Mouse (Mus musculus) forebrain, embryonic 15.5 days (tissue): ENCODE results near the gene Olfr683. TPM values are rescaled to one million over a fixed set of nuclear protein-coding genes. Genes with fewer than 3 reads are reported as not detected.
"Not testable (repeated sequence)": the region's sequence is repeated elsewhere in the genome, so short reads cannot be mapped to it uniquely, and the experiment has no call there.

ENCODE experiments used
- ATAC-seq: fragments of 200-750 bp; cut with Nextera tagmentation; replicated peaks from 2 replicates; pipeline ENCODE4 v1.8.0; 2017; ENCODE audit warnings: mild to moderate bottlenecking, moderate TSS enrichment, moderate library complexity
- H3K27ac ChIP-seq: fragments of 300-500 bp; sonication (generic); replicated peaks from 2 replicates; pipeline ENCODE4 v1.5.1; 2015; ENCODE audit warnings: mild to moderate bottlenecking, inconsistent platforms
- H3K27me3 ChIP-seq: fragments of 300-500 bp; sonication (generic); 2 replicates; pipeline ENCODE4 v1.6.1; 2015; ENCODE audit warnings: inconsistent platforms
- H3K36me3 ChIP-seq: fragments of 300-500 bp; sonication (generic); 2 replicates; pipeline ENCODE4 v1.6.1; 2015; ENCODE audit warnings: mild to moderate bottlenecking, inconsistent platforms
- H3K4me1 ChIP-seq: fragments of 300-500 bp; sonication (generic); 2 replicates; pipeline ENCODE4 v1.6.1; 2015; ENCODE audit warnings: inconsistent platforms
- H3K4me2 ChIP-seq: fragments of 300-500 bp; sonication (generic); replicated peaks from 2 replicates; pipeline ENCODE4 v1.6.1; 2015; ENCODE audit warnings: mild to moderate bottlenecking, inconsistent platforms
- H3K4me3 ChIP-seq: fragments of 300-500 bp; sonication (generic); 2 replicates; pipeline ENCODE4 v1.5.1; 2015; ENCODE audit warnings: mild to moderate bottlenecking, inconsistent platforms
- H3K9ac ChIP-seq: fragments of 300-500 bp; sonication (generic); replicated peaks from 2 replicates; pipeline ENCODE4 v1.6.1; 2015; ENCODE audit warnings: mild to moderate bottlenecking, inconsistent platforms
- H3K9me3 ChIP-seq: fragments of 300-500 bp; sonication (generic); 2 replicates; pipeline ENCODE4 v1.6.1; 2016; ENCODE audit warnings: inconsistent platforms
- WGBS: fragments of 180-500 bp; shearing (Covaris S2); methylation state at CpG from one replicate; pipeline ENCODE4 v1.1.7; 2015; ENCODE audit warnings: mixed read lengths; 5-methylcytosine and 5-hydroxymethylcytosine counted together
- polyA plus RNA-seq: library from polyadenylated mRNA; unstranded; fragments of >200 nt; fragmentation: Nextera tagmentation; extraction: Ambion mirVana; gene quantifications from 2 replicates; pipeline ENCODE4 v1.2.1, GENCODE M21; 2015

Olfr683 gene
- not detected in 2 replicates for polyA plus RNA-seq

GRCm38 (mm10) chr7:105146912-105147311 lies at the start of gene Olfr683:
Gene Olfr683, minus strand, starts transcription at chr7:105147012.
- Histone ChIP-seq H3K4me1 (no peaks in the 10 kb centered on the region), H3K9me3 (no peaks in the 10 kb centered on the region), H3K27me3 (no peaks in the 10 kb centered on the region), H3K9ac (no peak within 1 kb of the TSS), H3K27ac (no peak within 1 kb of the TSS), H3K4me3 (no peak within 1 kb of the TSS), H3K36me3 (no peaks in the 10 kb centered on the region), H3K4me2 (no peak within 1 kb of the TSS)
- 71% methylated on average over 1 of the region's 1 CpGs for WGBS
- ATAC-seq = no peak

GRCm38 (mm10) chr7:105185912-105186311 lies 39.1 kb upstream of the Olfr683 start, which contains the start of gene Olfr685:
Gene Olfr685, minus strand, starts transcription at chr7:105186012.
- Histone ChIP-seq H3K4me2 (no peak within 1 kb of the TSS), H3K36me3 (no peaks in the 10 kb centered on the region), H3K9me3 (no peaks in the 10 kb centered on the region), H3K27ac (no peak within 1 kb of the TSS), H3K4me3 (no peak within 1 kb of the TSS), H3K4me1 (no peaks in the 10 kb centered on the region), H3K27me3 (no peaks in the 10 kb centered on the region), H3K9ac (no peak within 1 kb of the TSS)
- WGBS = 94% methylated on average over 1 of the region's 1 CpGs
- no peak for ATAC-seq

GRCm38 (mm10) chr7:105170773-105171172 lies 24.0 kb upstream of the Olfr683 start:
- no peak for ATAC-seq
- no peak overlapping the region for H3K9ac ChIP-seq
- H3K4me3 ChIP-seq = no peak overlapping the region
- no peaks in the 10 kb centered on the region for H3K4me1 ChIP-seq
- no peaks in the 10 kb centered on the region for H3K36me3 ChIP-seq
- no peak overlapping the region for H3K27ac ChIP-seq
- no peaks in the 10 kb centered on the region for H3K9me3 ChIP-seq
- no peak overlapping the region for H3K4me2 ChIP-seq
- H3K27me3 ChIP-seq = no peaks in the 10 kb centered on the region
- 54% methylated on average over 4 of the region's 4 CpGs for WGBS

- no peaks in the 10 kb centered on the region for H3K4me1 ChIP-seq
- ATAC-seq = no peak
- no peaks in the 10 kb centered on the region for H3K36me3 ChIP-seq
- H3K27me3 ChIP-seq = no peaks in the 10 kb centered on the region
- H3K4me2 ChIP-seq = no peak within 1 kb of the TSS
- no peaks in the 10 kb centered on the region for H3K9me3 ChIP-seq
- H3K9ac ChIP-seq = no peak within 1 kb of the TSS
- H3K4me3 ChIP-seq = no peak within 1 kb of the TSS
- WGBS = 78% methylated on average over 1 of the region's 1 CpGs
- no peak within 1 kb of the TSS for H3K27ac ChIP-seq
Observed at GRCm38 (mm10) chr7:105163553-105163952, 16.7 kb upstream of the Olfr683 start, which contains the start of gene Olfr684. Gene Olfr684, minus strand, starts transcription at chr7:105163653.

- no peak overlapping the region for H3K9ac ChIP-seq
- no peak overlapping the region for H3K4me2 ChIP-seq
- no peaks in the 10 kb centered on the region for H3K9me3 ChIP-seq
- no peaks in the 10 kb centered on the region for H3K36me3 ChIP-seq
- no peak overlapping the region for H3K4me3 ChIP-seq
- H3K27ac ChIP-seq = no peak overlapping the region
- H3K4me1 ChIP-seq = no peaks in the 10 kb centered on the region
- H3K27me3 ChIP-seq = no peaks in the 10 kb centered on the region
- no peak for ATAC-seq
- WGBS = 81% methylated on average over 2 of the region's 2 CpGs
Observed at GRCm38 (mm10) chr7:105141275-105141674, 5.5 kb downstream of the Olfr683 start.

GRCm38 (mm10) chr7:105116536-105116935 lies 30.3 kb downstream of the Olfr683 start, which contains the start of gene Olfr681:
Gene Olfr681, plus strand, starts transcription at chr7:105116836.
- no peak within 1 kb of the TSS for H3K27ac ChIP-seq
- H3K4me3 ChIP-seq = no peak within 1 kb of the TSS
- H3K9me3 ChIP-seq = no peaks in the 10 kb centered on the region
- H3K4me1 ChIP-seq = no peaks in the 10 kb centered on the region
- H3K9ac ChIP-seq = no peak within 1 kb of the TSS
- no peak for ATAC-seq
- H3K4me2 ChIP-seq = no peak within 1 kb of the TSS
- H3K27me3 ChIP-seq = no peaks in the 10 kb centered on the region
- no peaks in the 10 kb centered on the region for H3K36me3 ChIP-seq

- ATAC-seq, H3K4me3 ChIP-seq, H3K27ac ChIP-seq, H3K9ac ChIP-seq, H3K4me1 ChIP-seq, H3K27me3 ChIP-seq, H3K36me3 ChIP-seq, H3K4me2 ChIP-seq, H3K9me3 ChIP-seq: not testable (repeated sequence)
Observed at GRCm38 (mm10) chr7:105092717-105093116, 54.1 kb downstream of the Olfr683 start, which contains the start of gene Olfr680-ps1. Gene Olfr680-ps1, minus strand, starts transcription at chr7:105092817.

Other genes starting within 250 kb of the Olfr683 start
- gene Olfr667, start 225.5 kb downstream of the Olfr683 start, polyA plus RNA-seq = not detected in 2 replicates
- not detected in 2 replicates for gene Olfr668, start 219.0 kb downstream of the Olfr683 start, polyA plus RNA-seq
- not detected in 2 replicates for gene Olfr669, start 212.8 kb downstream of the Olfr683 start, polyA plus RNA-seq
- not detected in 2 replicates for gene Olfr670, start 184.4 kb downstream of the Olfr683 start, polyA plus RNA-seq
- not detected in 2 replicates for gene Olfr671, start 167.9 kb downstream of the Olfr683 start, polyA plus RNA-seq
- not detected in 2 replicates for gene Olfr672, start 145.0 kb downstream of the Olfr683 start, polyA plus RNA-seq
- gene Olfr675, start 118.6 kb downstream of the Olfr683 start, polyA plus RNA-seq = not detected in 2 replicates
- gene Olfr676, start 114.3 kb downstream of the Olfr683 start, polyA plus RNA-seq = not detected in 2 replicates
- not detected in 2 replicates for gene Olfr677, start 95.6 kb downstream of the Olfr683 start, polyA plus RNA-seq
- not detected in 2 replicates for gene Olfr678, start 82.5 kb downstream of the Olfr683 start, polyA plus RNA-seq
- not detected in 2 replicates for gene Olfr679, start 65.8 kb downstream of the Olfr683 start, polyA plus RNA-seq
- gene Olfr680-ps1, start 54.2 kb downstream of the Olfr683 start, polyA plus RNA-seq = not detected in 2 replicates
- gene Olfr681, start 30.2 kb downstream of the Olfr683 start, polyA plus RNA-seq = not detected in 2 replicates
- gene Olfr684, start 16.6 kb upstream of the Olfr683 start, polyA plus RNA-seq = not detected in 2 replicates
- gene Olfr685, start 39.0 kb upstream of the Olfr683 start, polyA plus RNA-seq = not detected in 2 replicates
- gene Olfr686, start 60.5 kb upstream of the Olfr683 start, polyA plus RNA-seq = not detected in 2 replicates
- gene Olfr688, start 141.1 kb upstream of the Olfr683 start, polyA plus RNA-seq = not detected in 2 replicates
- not detected in 2 replicates for gene Olfr689, start 164.2 kb upstream of the Olfr683 start, polyA plus RNA-seq
- not detected in 2 replicates for gene Olfr690, start 187.1 kb upstream of the Olfr683 start, polyA plus RNA-seq
- 0.11 TPM in 1 of 2 replicates, not detected in the other for gene Olfr691, start 195.3 kb upstream of the Olfr683 start, polyA plus RNA-seq
- gene Olfr692, start 221.2 kb upstream of the Olfr683 start, polyA plus RNA-seq = not detected in 2 replicates
- not detected in 2 replicates for gene Gm5901, start 228.0 kb upstream of the Olfr683 start, polyA plus RNA-seq